Mouse (Mus musculus): ENCODE results near the gene Supt3. TPM values are rescaled to one million over a fixed set of nuclear protein-coding genes. Genes with fewer than 3 reads are reported as not detected.
A peak's percentile ranks its signal among the peaks of the same experiment; 100 is the strongest.

Supt3 gene
- polyA plus RNA-seq, 1 experiment = 6.4 TPM

GRCm38 (mm10) chr17:44735991-44736561 is 40.9 kb upstream of the Supt3 start:
- TF ChIP-seq CTCF (conservative IDR thresholded peaks at IDR 0.05; ENCODE audit: insufficient read depth, insufficient read length, low read depth, low read length) (0 out of 2 replicates have a peak, but pooled peaks have one; percentile 15), POLR2A (IDR thresholded peaks at IDR 0.05; ENCODE audit: low read depth, low read length) (no peak)
- Histone ChIP-seq H3K4me3 (ENCODE audit: insufficient read depth, low read depth, low read length) (peak overlapping the region; percentile 61), H3K4me1 (ENCODE audit: control insufficient read depth, insufficient read depth, low read length) (no peaks in the 10 kb centered on the region), H3K27ac (ENCODE audit: insufficient read depth, low read depth, low read length) (no peak overlapping the region), H3K36me3 (ENCODE audit: control insufficient read depth, insufficient read depth, low read length) (no peaks in the 10 kb centered on the region), H3K27me3 (replicated peaks; ENCODE audit: control insufficient read depth, insufficient read depth, low read length) (no peaks in the 10 kb centered on the region; the same call in 1 of the 2 replicates)
- WGBS = under 1% methylated on average over 71 of the region's 73 CpGs
- peak; percentile 63 for DNase-seq

DNA sequence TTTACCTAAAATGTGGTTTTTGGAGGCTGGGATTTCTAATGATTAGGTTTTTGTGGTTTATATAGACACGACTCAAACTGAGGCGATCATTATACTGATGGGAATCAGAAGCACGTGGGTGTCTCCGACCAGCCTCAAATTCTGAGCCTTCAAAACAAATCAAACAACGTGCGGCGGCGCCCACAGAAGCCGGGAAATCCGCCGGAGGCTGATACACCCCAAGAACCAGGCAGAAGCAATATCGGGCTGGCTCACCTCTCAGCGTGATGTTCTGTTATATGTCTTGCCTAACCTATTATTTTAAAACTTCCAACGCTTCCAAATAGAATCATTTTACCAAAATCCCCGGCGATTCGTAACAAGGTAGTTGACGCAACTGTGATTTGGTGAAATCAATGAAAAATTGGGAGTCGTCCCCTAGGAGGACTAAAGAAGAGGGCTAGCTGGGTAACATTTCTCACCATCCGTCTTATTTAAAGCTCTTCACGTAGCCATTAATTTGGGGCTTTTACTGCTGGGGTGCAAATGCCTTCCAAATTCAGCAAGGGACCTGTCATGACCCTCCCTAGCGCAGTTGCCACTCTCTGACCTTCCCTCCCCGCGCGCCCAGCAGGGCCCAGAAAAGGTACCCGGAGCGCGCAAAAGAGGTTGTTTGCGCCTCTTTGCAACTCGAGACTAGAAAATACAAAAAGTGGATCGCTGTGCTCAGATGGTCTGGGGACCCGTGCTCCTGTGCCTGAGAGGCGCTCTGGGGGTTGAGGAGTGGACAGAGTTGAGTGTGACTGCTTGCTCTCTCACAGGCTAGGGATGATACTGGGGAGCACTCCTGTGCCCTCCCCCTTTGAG is 39.5 kb upstream of the Supt3 start:
- 8% methylated on average over 33 of the region's 33 CpGs for WGBS
- Histone ChIP-seq H3K4me1 (ENCODE audit: control insufficient read depth, insufficient read depth, low read length) (no peaks in the 10 kb centered on the region), H3K4me3 (ENCODE audit: insufficient read depth, low read depth, low read length) (no peak overlapping the region), H3K36me3 (ENCODE audit: control insufficient read depth, insufficient read depth, low read length) (no peaks in the 10 kb centered on the region), H3K27ac (ENCODE audit: insufficient read depth, low read depth, low read length) (no peak overlapping the region), H3K27me3 (replicated peaks; ENCODE audit: control insufficient read depth, insufficient read depth, low read length) (no peaks in the 10 kb centered on the region; the same call in 1 of the 2 replicates)
- peak; percentile 8 for DNase-seq
- no peak for TF ChIP-seq CTCF (conservative IDR thresholded peaks at IDR 0.05; ENCODE audit: insufficient read depth, insufficient read length, low read depth, low read length)
- TF ChIP-seq POLR2A (IDR thresholded peaks at IDR 0.05; ENCODE audit: low read depth, low read length) = no peak

DNA sequence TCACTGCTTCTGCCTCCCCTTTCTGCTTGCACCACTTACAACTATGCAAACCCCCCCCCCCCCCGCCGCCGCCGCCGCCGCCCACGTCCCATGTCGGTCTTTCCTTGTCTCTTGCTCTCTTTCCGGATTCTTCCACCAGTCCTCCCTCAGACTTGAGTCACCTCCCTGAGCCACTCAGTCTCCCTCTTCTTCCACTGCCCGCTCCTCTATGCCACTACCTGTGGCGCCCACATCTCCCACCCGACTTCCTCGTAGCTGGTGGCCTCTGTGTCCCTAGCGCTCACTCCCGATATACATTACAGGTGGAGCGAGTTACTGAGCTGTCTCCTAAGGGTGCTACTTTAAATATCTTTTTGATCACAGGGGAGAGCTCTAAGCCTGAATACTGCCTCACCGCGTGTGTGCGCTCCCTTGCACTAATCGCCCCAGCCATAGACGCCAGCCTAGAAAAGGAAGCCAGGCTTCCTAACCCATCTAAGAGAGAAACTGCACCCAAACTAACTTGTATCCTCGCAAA is 38.8 kb upstream of the Supt3 start:
- WGBS = 13% methylated on average over 22 of the region's 22 CpGs
- H3K4me1 ChIP-seq (ENCODE audit: control insufficient read depth, insufficient read depth, low read length) = no peaks in the 10 kb centered on the region
- DNase-seq = no peak
- no peak overlapping the region for H3K4me3 ChIP-seq (ENCODE audit: insufficient read depth, low read depth, low read length)
- TF ChIP-seq POLR2A (IDR thresholded peaks at IDR 0.05; ENCODE audit: low read depth, low read length) = no peak
- no peak for TF ChIP-seq CTCF (conservative IDR thresholded peaks at IDR 0.05; ENCODE audit: insufficient read depth, insufficient read length, low read depth, low read length)
- H3K36me3 ChIP-seq (ENCODE audit: control insufficient read depth, insufficient read depth, low read length) = no peaks in the 10 kb centered on the region
- H3K27me3 ChIP-seq (replicated peaks; ENCODE audit: control insufficient read depth, insufficient read depth, low read length) = no peaks in the 10 kb centered on the region; the same call in 1 of the 2 replicates
- no peak overlapping the region for H3K27ac ChIP-seq (ENCODE audit: insufficient read depth, low read depth, low read length)

GRCm38 (mm10) chr17:44742246-44742645 is 34.7 kb upstream of the Supt3 start:
- no peak for TF ChIP-seq CTCF (conservative IDR thresholded peaks at IDR 0.05; ENCODE audit: insufficient read depth, insufficient read length, low read depth, low read length)
- no peak for TF ChIP-seq POLR2A (IDR thresholded peaks at IDR 0.05; ENCODE audit: low read depth, low read length)
- Histone ChIP-seq H3K4me1 (ENCODE audit: control insufficient read depth, insufficient read depth, low read length) (no peaks in the 10 kb centered on the region), H3K27ac (ENCODE audit: insufficient read depth, low read depth, low read length) (no peak overlapping the region), H3K27me3 (replicated peaks; ENCODE audit: control insufficient read depth, insufficient read depth, low read length) (no peaks in the 10 kb centered on the region; the same call in 1 of the 2 replicates), H3K36me3 (ENCODE audit: control insufficient read depth, insufficient read depth, low read length) (no peaks in the 10 kb centered on the region), H3K4me3 (ENCODE audit: insufficient read depth, low read depth, low read length) (no peak overlapping the region)
- 87% methylated on average over 9 of the region's 9 CpGs for WGBS
- no peak for DNase-seq

- Histone ChIP-seq H3K4me1 (ENCODE audit: control insufficient read depth, insufficient read depth, low read length) (no peaks in the 10 kb centered on the region), H3K27me3 (replicated peaks; ENCODE audit: control insufficient read depth, insufficient read depth, low read length) (no peaks in the 10 kb centered on the region; the same call in 1 of the 2 replicates), H3K4me3 (ENCODE audit: insufficient read depth, low read depth, low read length) (no peak overlapping the region), H3K36me3 (ENCODE audit: control insufficient read depth, insufficient read depth, low read length) (no peaks in the 10 kb centered on the region), H3K27ac (ENCODE audit: insufficient read depth, low read depth, low read length) (no peak overlapping the region)
- no peak for DNase-seq
- TF ChIP-seq CTCF (conservative IDR thresholded peaks at IDR 0.05; ENCODE audit: insufficient read depth, insufficient read length, low read depth, low read length) (peak; percentile 56), POLR2A (IDR thresholded peaks at IDR 0.05; ENCODE audit: low read depth, low read length) (no peak)
- WGBS = 50% methylated on average over 3 of the region's 3 CpGs
Observed at GRCm38 (mm10) chr17:44743780-44744179, 33.2 kb upstream of the Supt3 start.

DNA sequence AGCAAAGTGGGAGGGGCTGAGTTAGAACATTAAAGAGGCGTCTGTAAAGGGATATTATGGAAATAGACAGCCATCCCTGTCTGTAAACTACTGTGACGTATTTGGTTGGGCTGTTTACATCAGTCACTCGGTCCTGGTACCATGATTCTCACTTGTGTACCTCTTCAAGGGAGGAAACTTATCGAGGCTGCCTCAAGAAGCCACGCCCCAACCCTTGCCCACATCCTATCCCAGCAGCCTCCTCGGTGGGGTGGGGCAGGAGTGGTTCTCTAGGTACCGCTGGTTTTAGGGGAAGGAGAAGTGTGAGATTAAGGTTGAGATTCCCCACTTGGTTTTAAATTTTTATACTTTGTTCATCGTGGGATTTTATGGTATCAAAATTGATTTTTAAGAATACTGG is 31.6 kb upstream of the Supt3 start:
- 88% methylated on average over 8 of the region's 8 CpGs for WGBS
- Histone ChIP-seq H3K4me3 (ENCODE audit: insufficient read depth, low read depth, low read length) (no peak overlapping the region), H3K27ac (ENCODE audit: insufficient read depth, low read depth, low read length) (no peak overlapping the region), H3K4me1 (ENCODE audit: control insufficient read depth, insufficient read depth, low read length) (no peaks in the 10 kb centered on the region), H3K36me3 (ENCODE audit: control insufficient read depth, insufficient read depth, low read length) (no peaks in the 10 kb centered on the region), H3K27me3 (replicated peaks; ENCODE audit: control insufficient read depth, insufficient read depth, low read length) (no peaks in the 10 kb centered on the region; the same call in 1 of the 2 replicates)
- no peak for DNase-seq
- TF ChIP-seq POLR2A (IDR thresholded peaks at IDR 0.05; ENCODE audit: low read depth, low read length) = no peak
- no peak for TF ChIP-seq CTCF (conservative IDR thresholded peaks at IDR 0.05; ENCODE audit: insufficient read depth, insufficient read length, low read depth, low read length)

- H3K36me3 ChIP-seq (ENCODE audit: control insufficient read depth, insufficient read depth, low read length) = no peaks in the 10 kb centered on the region
- 80% methylated on average over 11 of the region's 11 CpGs for WGBS
- no peak overlapping the region for H3K27ac ChIP-seq (ENCODE audit: insufficient read depth, low read depth, low read length)
- no peaks in the 10 kb centered on the region for H3K4me1 ChIP-seq (ENCODE audit: control insufficient read depth, insufficient read depth, low read length)
- no peaks in the 10 kb centered on the region for H3K27me3 ChIP-seq (replicated peaks; ENCODE audit: control insufficient read depth, insufficient read depth, low read length)
- TF ChIP-seq POLR2A (IDR thresholded peaks at IDR 0.05; ENCODE audit: low read depth, low read length) (no peak), CTCF (conservative IDR thresholded peaks at IDR 0.05; ENCODE audit: insufficient read depth, insufficient read length, low read depth, low read length) (no peak)
- DNase-seq = no peak
- no peak overlapping the region for H3K4me3 ChIP-seq (ENCODE audit: insufficient read depth, low read depth, low read length)
Observed at GRCm38 (mm10) chr17:44766318-44766717, 10.6 kb upstream of the Supt3 start.

All from kidney, adult 2 months (tissue).